Mouse (Mus musculus): ENCODE measurements at regions not wholly inside any gene's neighbourhood (a gene's known extent, or its start where the extent isn't known, plus 50 kb on each side); places are given as distances from the start of the nearest gene placed in this dataset.

DNA sequence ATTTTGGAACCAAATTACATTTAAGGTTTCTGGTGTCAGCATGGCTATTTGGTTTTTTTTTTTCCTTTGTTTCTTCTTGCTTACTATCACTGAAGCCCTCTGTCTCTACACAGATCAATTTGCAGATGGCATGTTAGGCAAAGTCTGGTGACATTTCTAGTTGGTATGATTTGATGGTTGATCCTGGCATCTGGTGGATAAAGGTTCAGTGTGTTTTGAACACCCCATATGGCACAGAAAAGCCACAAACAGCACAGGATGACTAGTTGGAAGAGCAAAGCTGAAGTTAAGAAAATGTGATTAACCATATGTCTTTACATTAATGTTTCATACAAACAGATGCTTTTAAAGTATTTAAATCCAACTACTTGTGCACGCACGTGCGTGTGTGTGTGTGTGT is 137.6 kb downstream of the Alx1 start:
- Histone ChIP-seq H3K4me3 (ENCODE audit: low read depth, low read length) (no peak overlapping the region), H3K27ac (ENCODE audit: low read depth) (no peak overlapping the region), H3K36me3 (replicated peaks; ENCODE audit: control insufficient read depth, insufficient read depth, low read length) (no peaks in the 10 kb centered on the region), H3K4me1 (ENCODE audit: control insufficient read depth, insufficient read depth) (no peaks in the 10 kb centered on the region), H3K27me3 (ENCODE audit: control insufficient read depth, insufficient read depth, low read length) (no peaks in the 10 kb centered on the region), H3K4me2 (ENCODE audit: low read depth, low read length) (no peak overlapping the region), H3K9me3 (replicated peaks; ENCODE audit: control insufficient read depth, low read length) (no peaks in the 10 kb centered on the region), H3K9ac (replicated peaks; ENCODE audit: low read depth, low read length) (no peak overlapping the region)
- TF ChIP-seq CTCF (IDR thresholded peaks at IDR 0.05; ENCODE audit: low read depth), result no peak
- no peak for TF ChIP-seq EP300 (IDR thresholded peaks at IDR 0.05; ENCODE audit: low read depth)
- ATAC-seq (ENCODE audit: insufficient read depth, low read depth) (no peak), DNase-seq (ENCODE audit: low spot score) (no peak)
- WGBS, result 75% methylated on average over 3 of the region's 3 CpGs

DNA sequence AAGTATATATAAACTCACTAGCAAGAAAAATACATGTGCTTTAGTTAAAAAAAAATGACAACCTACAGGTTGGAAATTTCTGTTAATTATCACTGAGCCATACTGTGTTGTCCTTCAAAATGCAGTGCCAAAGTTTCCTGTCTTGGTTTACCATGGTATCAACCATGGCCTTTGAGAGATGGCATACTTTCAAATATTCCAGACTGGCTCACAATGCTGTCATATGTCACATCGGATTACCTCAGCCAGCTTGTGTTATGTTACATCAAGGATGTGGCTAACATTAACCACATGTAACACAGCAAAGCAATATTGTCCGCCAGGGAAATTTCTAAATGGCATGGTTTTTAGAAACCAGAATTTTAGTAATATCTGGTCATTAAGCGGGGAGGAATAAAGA is 140.3 kb downstream of the Alx1 start:
- Histone ChIP-seq H3K4me1 (ENCODE audit: control insufficient read depth, insufficient read depth) (no peaks in the 10 kb centered on the region), H3K27me3 (ENCODE audit: control insufficient read depth, insufficient read depth, low read length) (no peaks in the 10 kb centered on the region), H3K36me3 (replicated peaks; ENCODE audit: control insufficient read depth, insufficient read depth, low read length) (no peaks in the 10 kb centered on the region), H3K9ac (replicated peaks; ENCODE audit: low read depth, low read length) (no peak overlapping the region), H3K27ac (ENCODE audit: low read depth) (no peak overlapping the region), H3K4me3 (ENCODE audit: low read depth, low read length) (no peak overlapping the region), H3K4me2 (ENCODE audit: low read depth, low read length) (no peak overlapping the region), H3K9me3 (replicated peaks; ENCODE audit: control insufficient read depth, low read length) (no peaks in the 10 kb centered on the region)
- DNase-seq (ENCODE audit: low spot score) (no peak), ATAC-seq (ENCODE audit: insufficient read depth, low read depth) (no peak)
- TF ChIP-seq EP300 (IDR thresholded peaks at IDR 0.05; ENCODE audit: low read depth) (no peak), CTCF (IDR thresholded peaks at IDR 0.05; ENCODE audit: low read depth) (no peak)
- 74% methylated on average over 3 of the region's 3 CpGs for WGBS

DNA sequence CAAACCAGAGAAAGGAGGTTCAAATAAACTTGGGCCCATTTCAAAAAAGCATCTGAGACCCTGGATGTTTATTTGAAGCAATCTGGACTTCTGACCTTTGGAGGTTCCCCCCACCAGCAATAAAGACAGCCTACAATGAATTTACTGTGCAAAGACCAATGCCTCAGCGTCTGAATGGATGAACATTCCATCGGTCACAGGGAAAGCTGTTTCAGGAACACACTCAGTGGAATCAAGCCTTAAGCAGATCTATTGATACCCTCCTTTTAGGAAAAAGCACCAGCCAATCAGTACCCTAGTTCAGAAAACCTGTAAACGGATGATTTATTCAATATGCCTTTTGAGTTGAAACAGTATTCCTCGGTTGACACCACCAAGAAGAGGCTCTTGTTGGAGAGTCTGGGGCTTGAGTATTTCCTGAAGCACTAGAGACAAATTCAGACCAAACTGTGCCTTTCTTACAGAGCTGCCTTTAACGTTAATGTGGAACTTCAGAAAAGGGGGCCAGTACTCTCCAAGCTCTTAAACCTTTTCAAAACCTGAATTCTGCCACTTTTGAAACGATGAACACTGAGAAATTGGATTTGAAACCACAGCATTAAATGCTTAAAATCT is 148.1 kb downstream of the Alx1 start:
- no peaks in the 10 kb centered on the region for H3K36me3 ChIP-seq (replicated peaks; ENCODE audit: control insufficient read depth, insufficient read depth, low read length)
- H3K27ac ChIP-seq (ENCODE audit: low read depth), result no peak overlapping the region
- no peak overlapping the region for H3K4me2 ChIP-seq (ENCODE audit: low read depth, low read length)
- H3K9ac ChIP-seq (replicated peaks; ENCODE audit: low read depth, low read length), result no peak overlapping the region
- no peaks in the 10 kb centered on the region for H3K27me3 ChIP-seq (ENCODE audit: control insufficient read depth, insufficient read depth, low read length)
- no peaks in the 10 kb centered on the region for H3K4me1 ChIP-seq (ENCODE audit: control insufficient read depth, insufficient read depth)
- TF ChIP-seq CTCF (IDR thresholded peaks at IDR 0.05; ENCODE audit: low read depth), result no peak
- TF ChIP-seq EP300 (IDR thresholded peaks at IDR 0.05; ENCODE audit: low read depth), result no peak
- no peak for DNase-seq (ENCODE audit: low spot score)
- H3K4me3 ChIP-seq (ENCODE audit: low read depth, low read length), result no peak overlapping the region
- H3K9me3 ChIP-seq (replicated peaks; ENCODE audit: control insufficient read depth, low read length), result no peaks in the 10 kb centered on the region
- 66% methylated on average over 6 of the region's 6 CpGs for WGBS
- no peak for ATAC-seq (ENCODE audit: insufficient read depth, low read depth)

GRCm38 (mm10) chr10:102878010-102878409 is 152.0 kb downstream of the Alx1 start:
- H3K27ac ChIP-seq (ENCODE audit: low read depth), result no peak overlapping the region
- H3K9ac ChIP-seq (replicated peaks; ENCODE audit: low read depth, low read length), result no peak overlapping the region
- DNase-seq (ENCODE audit: low spot score) (no peak), ATAC-seq (ENCODE audit: insufficient read depth, low read depth) (no peak)
- no peak overlapping the region for H3K4me3 ChIP-seq (ENCODE audit: low read depth, low read length)
- 30% methylated on average over 11 of the region's 11 CpGs for WGBS
- H3K4me2 ChIP-seq (ENCODE audit: low read depth, low read length), result peak overlapping the region; percentile 28; the same call in 1 of the 2 replicates
- no peaks in the 10 kb centered on the region for H3K27me3 ChIP-seq (ENCODE audit: control insufficient read depth, insufficient read depth, low read length)
- TF ChIP-seq EP300 (IDR thresholded peaks at IDR 0.05; ENCODE audit: low read depth) (no peak), CTCF (IDR thresholded peaks at IDR 0.05; ENCODE audit: low read depth) (peak; percentile 44)
- no peaks in the 10 kb centered on the region for H3K4me1 ChIP-seq (ENCODE audit: control insufficient read depth, insufficient read depth)
- H3K36me3 ChIP-seq (replicated peaks; ENCODE audit: control insufficient read depth, insufficient read depth, low read length), result no peaks in the 10 kb centered on the region
- H3K9me3 ChIP-seq (replicated peaks; ENCODE audit: control insufficient read depth, low read length), result no peaks in the 10 kb centered on the region

DNA sequence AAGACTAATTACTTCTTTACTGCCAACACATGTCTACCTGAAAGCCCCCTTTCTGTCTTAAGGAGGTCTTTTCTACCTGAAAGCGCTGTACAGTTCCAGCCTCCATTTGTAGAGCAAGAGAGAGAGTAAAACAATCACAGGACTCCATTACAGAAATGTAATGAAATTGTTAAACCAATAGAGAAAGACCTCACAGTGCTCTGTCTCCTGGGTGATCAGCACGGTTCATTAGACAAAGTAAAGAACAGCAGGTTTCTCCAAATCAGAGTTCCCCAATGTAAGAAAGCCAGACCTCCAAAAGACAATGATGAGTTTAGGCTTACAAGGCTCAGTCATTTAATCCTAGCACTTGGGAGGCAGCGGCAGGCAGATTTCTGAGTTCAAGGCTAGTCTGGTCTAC is 153.1 kb downstream of the Alx1 start:
- ATAC-seq (ENCODE audit: insufficient read depth, low read depth) (no peak), DNase-seq (ENCODE audit: low spot score) (no peak)
- no peak overlapping the region for H3K4me3 ChIP-seq (ENCODE audit: low read depth, low read length)
- H3K36me3 ChIP-seq (replicated peaks; ENCODE audit: control insufficient read depth, insufficient read depth, low read length), result no peaks in the 10 kb centered on the region
- TF ChIP-seq CTCF (IDR thresholded peaks at IDR 0.05; ENCODE audit: low read depth) (no peak), EP300 (IDR thresholded peaks at IDR 0.05; ENCODE audit: low read depth) (no peak)
- no peak overlapping the region for H3K27ac ChIP-seq (ENCODE audit: low read depth)
- no peaks in the 10 kb centered on the region for H3K4me1 ChIP-seq (ENCODE audit: control insufficient read depth, insufficient read depth)
- no peaks in the 10 kb centered on the region for H3K27me3 ChIP-seq (ENCODE audit: control insufficient read depth, insufficient read depth, low read length)
- 74% methylated on average over 3 of the region's 3 CpGs for WGBS
- H3K4me2 ChIP-seq (ENCODE audit: low read depth, low read length), result no peak overlapping the region
- H3K9me3 ChIP-seq (replicated peaks; ENCODE audit: control insufficient read depth, low read length), result no peaks in the 10 kb centered on the region
- H3K9ac ChIP-seq (replicated peaks; ENCODE audit: low read depth, low read length), result no peak overlapping the region

DNA sequence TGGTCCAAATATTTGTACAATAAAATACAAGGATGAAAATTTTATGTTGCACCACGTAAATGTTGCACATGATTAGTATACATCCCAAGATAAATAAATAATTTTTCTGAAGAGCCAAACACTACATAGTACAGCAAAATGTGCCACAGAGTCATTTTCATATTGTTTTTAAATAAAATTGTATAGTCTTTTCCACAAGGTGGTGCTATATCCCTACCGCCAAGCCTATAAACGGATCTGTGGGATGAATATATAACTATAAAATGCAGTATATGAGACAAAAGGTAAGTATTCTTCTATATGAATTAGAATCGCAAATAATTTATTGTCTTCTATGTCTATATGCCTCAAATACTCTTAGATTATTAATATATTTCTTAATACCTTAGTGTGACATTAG is 163.1 kb downstream of the Alx1 start:
- Histone ChIP-seq H3K9me3 (replicated peaks; ENCODE audit: control insufficient read depth, low read length) (no peaks in the 10 kb centered on the region), H3K4me1 (ENCODE audit: control insufficient read depth, insufficient read depth) (no peaks in the 10 kb centered on the region), H3K4me2 (ENCODE audit: low read depth, low read length) (no peak overlapping the region), H3K27me3 (ENCODE audit: control insufficient read depth, insufficient read depth, low read length) (no peaks in the 10 kb centered on the region), H3K36me3 (replicated peaks; ENCODE audit: control insufficient read depth, insufficient read depth, low read length) (no peaks in the 10 kb centered on the region), H3K9ac (replicated peaks; ENCODE audit: low read depth, low read length) (no peak overlapping the region), H3K27ac (ENCODE audit: low read depth) (no peak overlapping the region), H3K4me3 (ENCODE audit: low read depth, low read length) (no peak overlapping the region)
- ATAC-seq (ENCODE audit: insufficient read depth, low read depth) (no peak), DNase-seq (ENCODE audit: low spot score) (no peak)
- TF ChIP-seq CTCF (IDR thresholded peaks at IDR 0.05; ENCODE audit: low read depth) (peak; percentile 51), EP300 (IDR thresholded peaks at IDR 0.05; ENCODE audit: low read depth) (no peak)
- WGBS, result 13% methylated on average over 4 of the region's 4 CpGs
